Mouse (Mus musculus) myocyte (in vitro differentiated cells): ENCODE results near the gene Crip1. TPM values are rescaled to one million over a fixed set of nuclear protein-coding genes. Genes with fewer than 3 reads are reported as not detected.

ENCODE experiments used
- H3K27me3 ChIP-seq: one replicate; pipeline ENCODE4 v1.6.1; 2011; ENCODE audit not compliant: control insufficient read depth, insufficient read depth, insufficient read length
- H3K36me3 ChIP-seq: one replicate; pipeline ENCODE4 v1.6.1; 2011; ENCODE audit not compliant: control insufficient read depth, insufficient read depth
- H3K4me2 ChIP-seq: one replicate; pipeline ENCODE4 v1.6.1; 2011; ENCODE audit warnings: low read depth, control low read depth
- H3K4me3 ChIP-seq: one replicate; pipeline ENCODE4 v1.5.1; 2011; ENCODE audit warnings: mild to moderate bottlenecking, control low read depth, moderate library complexity
- H3K79me2 ChIP-seq: one replicate; pipeline ENCODE4 v1.6.1; 2011; ENCODE audit not compliant: control insufficient read depth, insufficient read depth
- H3ac ChIP-seq: one replicate; pipeline ENCODE4 v1.6.1; 2011; ENCODE audit not compliant: control insufficient read depth, insufficient read length
- CEBPB ChIP-seq: IDR thresholded peaks from 2 replicates; pipeline ENCODE4 v1.6.1; 2011; ENCODE audit warnings: mild to moderate bottlenecking, moderate library complexity; ENCODE audit not compliant: poor library complexity, insufficient read depth, severe bottlenecking
- E2F4 ChIP-seq: IDR thresholded peaks from one replicate; pipeline ENCODE4 v1.6.1; 2011; ENCODE audit warnings: mild to moderate bottlenecking, control low read depth, moderate library complexity; ENCODE audit not compliant: insufficient read depth
- MAX ChIP-seq: IDR thresholded peaks from one replicate; pipeline ENCODE4 v1.6.1; 2011; ENCODE audit warnings: low read depth, mild to moderate bottlenecking, control low read depth
- MYOD1 ChIP-seq, 3 experiments: IDR thresholded peaks; one replicate each; pipeline ENCODE4 v1.6.1; 2011; ENCODE audit warnings: control low read depth in 2 of 3, low read depth in 2 of 3, mild to moderate bottlenecking in 2 of 3, moderate library complexity in 1 of 3; ENCODE audit not compliant: insufficient read length in 2 of 3, control insufficient read depth in 1 of 3
- MYOG ChIP-seq, 3 experiments: IDR thresholded peaks; one replicate each; pipeline ENCODE4 v1.6.1; 2011; ENCODE audit warnings: control low read depth in 2 of 3, low read depth in 2 of 3, mild to moderate bottlenecking in 2 of 3; ENCODE audit not compliant: insufficient read length in 2 of 3, control insufficient read depth in 1 of 3, insufficient read depth in 1 of 3
- POLR2A ChIP-seq: IDR thresholded peaks from one replicate; pipeline ENCODE4 v1.6.1; 2011; ENCODE audit warnings: low read depth, mild to moderate bottlenecking, control low read depth, moderate library complexity; ENCODE audit not compliant: insufficient read length
- POLR2AphosphoS2 ChIP-seq: IDR thresholded peaks from one replicate; pipeline ENCODE4 v1.6.1; 2011; ENCODE audit warnings: low read depth, control low read depth; ENCODE audit not compliant: insufficient read length
- REST ChIP-seq: IDR thresholded peaks from one replicate; pipeline ENCODE4 v1.6.1; 2011; ENCODE audit warnings: mild to moderate bottlenecking, control low read depth, moderate library complexity; ENCODE audit not compliant: insufficient read depth, insufficient read length
- SRF ChIP-seq: IDR thresholded peaks from one replicate; pipeline ENCODE4 v1.6.1; 2011; ENCODE audit warnings: low read depth; ENCODE audit not compliant: control insufficient read depth, insufficient read length
- TCF12 ChIP-seq: IDR thresholded peaks from one replicate; pipeline ENCODE4 v1.6.1; 2011; ENCODE audit warnings: mild to moderate bottlenecking, control low read depth; ENCODE audit not compliant: poor library complexity, insufficient read depth, severe bottlenecking
- TCF3 ChIP-seq: IDR thresholded peaks from one replicate; pipeline ENCODE4 v1.6.1; 2011; ENCODE audit warnings: low read depth, control low read depth; ENCODE audit not compliant: insufficient read length
- USF1 ChIP-seq: IDR thresholded peaks from one replicate; pipeline ENCODE4 v1.6.1; 2011; ENCODE audit warnings: low read depth, mild to moderate bottlenecking, control low read depth, moderate library complexity
- polyA plus RNA-seq: library from polyadenylated mRNA; unstranded; fragments of >200 nt; fragmentation: generic; extraction: Trizol; gene quantifications from one replicate; pipeline ENCODE4 v1.2.1, GENCODE M21; 2012; ENCODE audit warnings: missing spikeins

Gene Crip1
- polyA plus RNA-seq, 1 experiment = 1,677 TPM

DNA sequence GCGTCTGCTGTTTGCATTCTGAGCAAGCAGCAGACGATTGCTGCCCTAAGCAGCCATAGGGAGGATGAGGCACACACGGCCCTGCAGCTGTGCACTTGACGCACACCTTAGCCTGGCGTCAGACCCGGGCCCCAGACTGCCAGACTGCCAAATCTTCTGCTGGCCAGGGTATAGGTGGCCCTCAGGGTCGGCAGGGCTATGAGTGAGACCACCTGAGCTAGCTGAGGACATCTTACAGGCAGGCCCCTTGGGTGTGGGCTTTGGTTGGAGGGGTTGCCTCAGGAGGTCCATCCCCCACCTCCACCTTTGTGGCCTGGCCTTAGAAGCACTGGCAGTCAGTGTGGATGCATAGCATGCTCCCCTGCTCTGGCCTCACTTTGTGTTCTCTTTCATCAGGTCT lies 10.7 kb upstream of the Crip1 start:
- Histone ChIP-seq H3ac (no peak overlapping the region), H3K79me2 (no peaks in the 10 kb centered on the region), H3K4me3 (no peak overlapping the region)

DNA sequence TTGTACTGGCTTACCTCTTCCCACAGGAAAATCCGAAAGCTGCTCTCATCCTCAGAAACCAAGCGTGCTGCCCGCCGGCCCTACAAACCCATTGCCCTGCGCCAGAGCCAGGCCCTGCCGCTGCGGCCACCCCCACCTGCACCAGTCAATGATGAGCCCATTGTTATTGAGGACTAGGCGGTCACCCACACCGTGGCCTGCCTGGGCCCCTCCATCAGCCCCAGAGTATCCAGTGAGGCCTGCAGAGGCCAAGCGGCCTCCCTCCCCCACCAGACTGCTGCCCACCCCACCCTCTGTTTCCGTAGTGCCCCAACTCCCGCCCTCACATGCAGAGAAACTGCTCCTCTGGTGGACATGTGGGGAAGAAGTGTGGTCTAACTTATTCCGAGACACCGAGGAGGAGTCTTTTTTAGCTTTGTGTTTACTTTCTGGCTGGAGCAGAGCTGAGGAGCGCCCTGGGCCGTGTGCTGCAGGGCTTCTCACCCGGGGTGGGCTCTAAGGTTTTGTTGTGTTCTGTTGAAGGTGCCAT lies 9.6 kb upstream of the Crip1 start:
- TF ChIP-seq TCF12 = no peak
- no peak for TF ChIP-seq USF1
- no peak for TF ChIP-seq MYOD1 (IDR thresholded peaks at IDR 0.05; ENCODE audit: control insufficient read depth in 1 of 3, insufficient read length in 2 of 3, low read depth in 2 of 3)
- no peak for TF ChIP-seq E2F4
- TF ChIP-seq POLR2A = no peak
- TF ChIP-seq SRF = no peak
- TF ChIP-seq MYOG (IDR thresholded peaks at IDR 0.05; ENCODE audit: control insufficient read depth in 1 of 3, insufficient read depth in 1 of 3, insufficient read length in 2 of 3, low read depth in 2 of 3) = no peak
- no peak for TF ChIP-seq CEBPB
- no peak for TF ChIP-seq POLR2AphosphoS2
- no peak for TF ChIP-seq MAX
- no peak for TF ChIP-seq REST
- no peak for TF ChIP-seq TCF3
- no peaks in the 10 kb centered on the region for H3K27me3 ChIP-seq
- H3K36me3 ChIP-seq = peaks cover 8% of the 10 kb centered on the region
- no peak overlapping the region for H3K4me3 ChIP-seq
- H3K79me2 ChIP-seq = peaks cover 11% of the 10 kb centered on the region
- no peak overlapping the region for H3ac ChIP-seq
- no peak overlapping the region for H3K4me2 ChIP-seq

More for the DNA sequence above, 10.7 kb upstream of the Crip1 start:
- Histone ChIP-seq H3K4me2 (no peak overlapping the region), H3K36me3 (peaks cover 11% of the 10 kb centered on the region), H3K27me3 (no peaks in the 10 kb centered on the region)
- TF ChIP-seq E2F4 (no peak), POLR2A (no peak), USF1 (no peak), MAX (no peak), CEBPB (no peak), REST (no peak), MYOG (IDR thresholded peaks at IDR 0.05; ENCODE audit: control insufficient read depth in 1 of 3, insufficient read depth in 1 of 3, insufficient read length in 2 of 3, low read depth in 2 of 3) (no peak), TCF12 (no peak), SRF (no peak), POLR2AphosphoS2 (no peak), MYOD1 (IDR thresholded peaks at IDR 0.05; ENCODE audit: control insufficient read depth in 1 of 3, insufficient read length in 2 of 3, low read depth in 2 of 3) (no peak), TCF3 (no peak)

DNA sequence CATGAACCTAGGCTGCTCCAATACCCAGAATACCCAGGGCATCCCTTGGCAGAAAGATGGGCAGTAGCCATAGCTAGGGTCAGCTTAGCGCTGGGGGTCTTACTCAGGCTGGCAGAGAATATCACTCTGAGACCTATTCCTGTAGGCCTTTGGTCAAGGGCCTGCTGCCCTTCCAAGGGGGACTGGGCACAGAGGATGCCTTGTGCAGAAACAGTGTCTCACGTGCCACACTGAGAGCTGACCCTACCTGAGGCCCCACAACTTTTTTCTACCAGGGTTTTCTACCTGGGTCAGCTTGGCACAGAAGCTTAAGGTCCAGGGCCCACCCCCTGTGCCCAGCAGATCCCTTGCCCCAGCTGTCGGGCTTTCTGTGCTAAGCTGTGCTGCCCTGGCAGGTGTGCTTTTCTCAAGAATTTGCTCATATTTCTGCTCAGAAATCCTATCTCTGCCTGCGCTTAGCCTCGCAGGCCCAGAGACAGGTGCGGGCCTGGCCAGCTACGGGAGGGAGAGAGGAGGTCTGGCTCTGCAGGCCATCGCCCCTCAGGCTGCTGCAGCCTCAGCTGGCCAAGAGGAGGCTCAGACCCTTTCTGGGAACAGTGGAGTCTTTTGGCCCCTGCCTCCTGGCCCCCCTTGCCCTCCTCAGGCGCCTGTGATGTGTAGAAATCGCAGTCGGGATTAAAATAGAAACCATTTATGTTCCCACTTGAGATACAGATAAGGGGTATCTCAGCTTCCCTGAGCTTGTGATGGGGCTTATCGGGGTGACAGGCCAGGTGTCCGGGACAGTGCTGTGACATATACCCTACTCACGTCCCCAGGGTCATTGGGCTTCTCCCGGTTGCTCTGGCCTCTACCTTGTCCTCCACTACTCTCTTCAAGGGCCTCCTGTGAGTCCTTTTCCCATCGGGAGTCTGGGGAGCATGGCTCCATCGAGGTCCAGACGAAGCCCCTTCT lies 8.6 kb upstream of the Crip1 start:
- TF ChIP-seq MYOD1 (IDR thresholded peaks at IDR 0.05; ENCODE audit: control insufficient read depth in 1 of 3, insufficient read length in 2 of 3, low read depth in 2 of 3) (peak in 2 of 3 experiments; percentile 31 to 62), MYOG (IDR thresholded peaks at IDR 0.05; ENCODE audit: control insufficient read depth in 1 of 3, insufficient read depth in 1 of 3, insufficient read length in 2 of 3, low read depth in 2 of 3) (peak in 2 of 3 experiments; percentile 53 to 86), TCF3 (no peak), USF1 (no peak), REST (no peak), MAX (no peak), TCF12 (no peak)
- no peak overlapping the region for H3ac ChIP-seq
- no peak overlapping the region for H3K4me3 ChIP-seq
- H3K4me2 ChIP-seq = no peak overlapping the region
- no peaks in the 10 kb centered on the region for H3K27me3 ChIP-seq
- peaks cover 21% of the 10 kb centered on the region for H3K79me2 ChIP-seq
- H3K36me3 ChIP-seq = peaks cover 8% of the 10 kb centered on the region

DNA sequence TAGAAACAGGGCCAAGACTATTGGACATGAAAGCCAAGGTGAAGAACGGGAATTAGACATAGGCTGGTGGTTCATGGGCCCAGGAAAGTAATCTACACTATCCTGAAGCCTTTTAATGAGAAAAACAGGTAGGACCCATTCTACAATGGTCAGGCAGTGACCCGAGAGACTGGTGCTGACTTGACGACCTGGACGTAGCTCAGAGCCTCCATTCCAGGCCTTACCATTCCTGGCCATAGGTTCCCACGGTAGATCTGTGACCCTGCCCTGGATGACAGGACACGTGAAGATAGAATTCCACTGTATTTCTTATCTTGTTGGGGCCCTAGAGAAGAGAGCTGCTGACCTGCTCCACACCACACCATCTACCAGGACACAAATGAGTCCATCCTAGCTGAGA lies 7.8 kb upstream of the Crip1 start:
- peaks cover 27% of the 10 kb centered on the region for H3K79me2 ChIP-seq
- no peaks in the 10 kb centered on the region for H3K27me3 ChIP-seq
- no peak overlapping the region for H3ac ChIP-seq
- H3K4me3 ChIP-seq = no peak overlapping the region
- H3K4me2 ChIP-seq = no peak overlapping the region
- TF ChIP-seq MYOD1 (IDR thresholded peaks at IDR 0.05; ENCODE audit: control insufficient read depth in 1 of 3, insufficient read length in 2 of 3, low read depth in 2 of 3) (no peak), CEBPB (no peak), POLR2A (no peak), REST (no peak), TCF3 (no peak), E2F4 (no peak), TCF12 (no peak), POLR2AphosphoS2 (no peak), SRF (no peak), USF1 (no peak), MAX (no peak)
- H3K36me3 ChIP-seq = peaks cover 8% of the 10 kb centered on the region
